Mouse (Mus musculus): ENCODE measurements around the gene Tmeff1.

Gene Tmeff1

DNA sequence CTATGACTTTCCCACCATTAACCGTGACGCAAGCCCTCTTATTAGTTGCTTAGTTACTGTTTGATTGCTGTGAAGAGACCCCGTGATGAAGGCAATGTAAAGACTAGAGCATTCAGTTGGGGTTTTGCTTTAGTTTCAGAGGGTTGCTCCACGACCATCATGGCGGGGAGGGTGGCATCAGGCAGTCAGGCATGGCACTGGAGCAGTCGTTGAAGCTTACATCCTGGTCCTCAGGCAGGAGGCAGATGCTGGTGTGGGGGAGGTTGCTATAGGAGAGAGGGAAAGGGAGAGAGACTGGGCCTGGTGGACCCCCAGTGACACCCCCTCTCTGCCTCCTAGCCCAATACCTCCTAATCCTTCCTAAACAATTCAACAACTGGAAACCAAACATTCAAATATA is 35.1 kb downstream of the Tmeff1 start:
- in situ Hi-C loops (cut with MboI, MseI), result no loop called here

DNA sequence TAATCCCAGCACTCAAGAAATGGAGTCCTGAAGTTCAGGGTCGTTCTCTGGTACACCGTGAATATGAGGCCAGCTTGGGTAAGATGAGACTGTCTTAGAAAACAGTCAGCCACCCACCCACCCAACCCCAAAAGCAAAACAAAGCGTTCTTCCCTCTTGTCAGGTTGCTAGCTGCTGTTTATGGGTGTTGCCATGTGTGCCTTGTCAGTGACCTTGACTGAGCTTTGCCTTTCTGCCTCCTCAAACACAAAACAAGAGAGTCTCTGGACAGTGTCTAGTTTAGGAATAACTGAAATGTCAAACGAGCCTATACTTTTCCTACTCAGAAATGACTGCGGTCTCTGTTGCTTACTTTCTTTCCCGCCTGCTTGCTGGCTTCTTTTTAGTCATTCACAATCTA is 37.3 kb downstream of the Tmeff1 start:
- in situ Hi-C loops (cut with MboI, MseI), result no loop called here

DNA sequence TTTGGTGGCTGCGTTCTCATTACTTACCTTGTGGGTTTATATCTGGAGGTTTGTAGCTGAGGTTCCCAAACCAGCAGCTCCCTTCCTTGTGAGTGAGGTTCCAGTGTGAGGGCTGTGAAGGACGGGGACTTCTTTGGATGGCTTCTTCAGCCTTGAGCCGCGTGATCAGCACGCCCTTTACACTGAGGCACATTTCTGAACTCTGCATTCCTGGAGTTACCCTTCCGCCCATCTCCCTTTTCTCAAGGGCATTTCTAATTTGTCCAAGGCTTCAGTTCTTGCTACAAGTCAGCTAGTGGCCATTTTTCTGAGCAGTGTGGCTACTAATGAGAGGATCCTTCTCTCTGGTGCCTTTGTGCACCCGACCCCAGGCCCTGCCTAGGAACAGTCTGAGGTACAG is 38.0 kb downstream of the Tmeff1 start:
- in situ Hi-C loops (cut with MboI, MseI), result no loop called here

DNA sequence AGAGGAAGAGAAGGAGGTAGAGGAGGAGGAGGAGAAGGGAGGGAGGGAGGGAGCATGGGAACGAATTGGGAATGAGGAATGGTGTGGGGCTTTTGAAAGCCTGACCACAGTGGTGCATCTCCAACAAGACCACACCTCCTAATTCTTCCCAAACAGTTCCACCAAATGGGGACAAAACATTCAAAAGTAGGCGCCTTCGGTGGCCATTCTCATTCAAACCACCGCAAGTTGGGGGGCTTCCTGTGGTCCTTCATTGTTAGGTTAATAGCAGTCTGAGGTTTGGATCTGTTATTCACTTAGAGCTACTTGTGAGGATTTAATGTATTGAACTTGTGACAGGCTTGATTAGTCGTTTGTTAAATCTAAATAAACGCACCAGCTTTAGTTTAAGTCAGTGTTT is 40.0 kb downstream of the Tmeff1 start:
- in situ Hi-C loops (cut with MboI, MseI), result no loop called here

DNA sequence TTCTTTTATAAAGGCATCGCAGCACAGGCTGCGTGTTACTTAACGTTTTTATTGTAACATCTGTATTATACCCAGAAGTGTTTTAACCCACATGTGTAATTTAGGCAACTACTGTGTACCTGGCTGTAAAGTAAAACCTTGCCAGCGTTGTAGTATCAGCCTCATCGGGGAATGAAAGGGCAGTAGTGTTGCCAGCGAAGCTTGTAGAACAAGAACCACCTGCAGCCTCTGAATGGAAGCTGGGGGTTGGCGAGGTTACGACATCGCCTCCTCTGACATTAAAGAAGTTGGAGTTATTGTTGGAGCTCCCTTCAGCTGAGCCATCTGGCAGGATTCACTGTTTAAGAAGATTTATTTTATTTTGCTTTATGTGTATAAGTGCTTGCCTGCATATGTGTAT is 40.9 kb downstream of the Tmeff1 start:
- in situ Hi-C loops (cut with MboI, MseI), result no loop called here

DNA sequence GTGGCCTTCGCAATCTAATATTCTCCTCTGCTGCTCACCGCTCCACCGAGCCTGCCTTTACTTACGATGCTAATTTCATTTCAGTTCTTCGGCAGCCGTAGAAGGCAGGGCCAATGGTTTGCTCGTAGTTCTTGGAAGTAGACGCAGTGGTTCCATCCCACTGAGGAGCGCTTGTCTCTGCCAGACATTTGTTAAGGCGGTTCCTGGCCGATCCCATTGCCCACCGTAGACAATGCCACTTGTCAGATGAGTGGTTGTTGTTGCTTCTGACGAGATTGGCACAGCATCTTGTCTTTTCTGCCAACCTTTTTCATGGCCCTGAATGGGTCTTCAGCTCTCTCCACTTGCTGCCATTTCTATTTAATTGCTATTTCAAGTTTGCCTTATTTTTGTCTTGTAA is 44.5 kb downstream of the Tmeff1 start:
- in situ Hi-C loops (cut with MboI, MseI), result no loop called here

DNA sequence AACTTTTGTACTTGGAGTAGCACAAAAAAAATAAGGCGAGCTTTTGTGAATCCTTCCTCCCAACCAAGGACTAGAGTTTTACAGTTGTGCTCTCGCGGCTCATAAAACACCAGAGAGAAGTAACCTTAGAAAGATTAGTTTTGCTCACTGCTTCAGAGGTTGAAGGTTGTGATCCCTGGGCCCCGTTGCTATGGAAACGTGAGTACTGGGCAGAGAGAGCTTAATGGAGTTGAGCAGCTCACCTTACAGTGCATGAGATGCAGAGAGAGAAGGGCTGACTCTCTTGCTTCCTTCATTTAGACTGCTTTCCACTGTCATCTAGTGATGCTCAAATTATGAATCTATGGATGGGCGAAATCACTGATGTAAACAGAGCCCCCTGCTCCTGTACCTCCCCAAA is 48.6 kb downstream of the Tmeff1 start:
- in situ Hi-C loops (cut with MboI, MseI), result no loop called here

DNA sequence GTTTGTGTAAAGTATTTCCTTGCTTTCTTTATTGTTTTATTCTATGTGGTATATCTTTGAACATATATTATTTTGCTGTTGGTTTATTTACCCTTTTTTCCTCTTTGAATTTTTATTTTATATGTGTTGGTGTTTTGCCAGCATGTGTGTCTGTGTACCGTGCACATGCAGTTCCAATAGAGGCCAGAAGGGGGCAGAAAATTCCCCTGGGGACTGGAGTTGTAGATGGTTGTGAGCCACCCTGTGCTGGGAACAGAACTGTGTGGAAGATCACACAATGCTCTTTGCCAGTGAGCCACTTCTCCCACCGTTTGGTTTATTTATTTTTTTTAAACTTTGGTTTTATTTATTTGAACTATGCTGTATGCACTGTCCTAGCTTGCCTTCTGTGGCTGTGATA is 49.1 kb downstream of the Tmeff1 start:
- in situ Hi-C loops (cut with MboI, MseI), result no loop called here

DNA sequence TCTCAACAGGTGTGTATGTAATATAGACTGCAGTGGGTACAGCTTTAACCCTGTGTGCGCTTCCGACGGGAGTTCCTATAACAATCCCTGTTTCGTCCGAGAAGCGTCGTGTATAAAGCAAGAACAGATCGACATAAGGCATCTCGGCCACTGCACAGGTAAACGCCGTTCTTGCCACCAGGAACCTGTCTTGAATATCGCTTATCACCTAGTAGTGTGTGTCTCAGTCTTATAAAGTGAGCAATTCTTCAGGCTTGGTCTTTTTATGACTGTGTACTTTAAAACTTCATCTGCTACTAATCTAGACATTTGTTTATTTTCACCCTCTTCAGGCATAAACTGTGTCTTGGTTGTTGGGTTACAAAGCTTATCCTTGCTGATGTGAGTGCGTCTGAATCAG is 51.9 kb downstream of the Tmeff1 start:
- in situ Hi-C loops (cut with MboI, MseI), result no loop called here

DNA sequence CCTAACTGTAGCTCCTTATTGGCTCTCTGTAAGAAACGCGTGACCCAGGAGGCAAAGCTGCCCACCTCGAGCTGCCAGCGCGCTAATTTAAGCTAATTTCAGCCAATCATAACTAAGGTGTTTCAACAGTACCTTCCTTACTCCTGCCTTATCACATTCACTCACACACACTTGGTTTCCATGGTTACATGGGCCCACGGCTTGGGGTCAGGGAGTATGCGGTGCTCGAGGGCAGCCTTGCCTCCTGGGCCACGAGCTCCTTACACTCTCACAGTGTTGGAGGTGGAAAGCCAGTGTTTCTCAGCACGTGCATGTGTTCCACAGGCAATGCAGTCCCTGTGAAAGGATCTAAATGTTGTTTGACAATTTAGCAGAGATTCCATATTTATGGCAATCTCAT is 53.2 kb downstream of the Tmeff1 start:
- in situ Hi-C loops (cut with MboI, MseI), result no loop called here

DNA sequence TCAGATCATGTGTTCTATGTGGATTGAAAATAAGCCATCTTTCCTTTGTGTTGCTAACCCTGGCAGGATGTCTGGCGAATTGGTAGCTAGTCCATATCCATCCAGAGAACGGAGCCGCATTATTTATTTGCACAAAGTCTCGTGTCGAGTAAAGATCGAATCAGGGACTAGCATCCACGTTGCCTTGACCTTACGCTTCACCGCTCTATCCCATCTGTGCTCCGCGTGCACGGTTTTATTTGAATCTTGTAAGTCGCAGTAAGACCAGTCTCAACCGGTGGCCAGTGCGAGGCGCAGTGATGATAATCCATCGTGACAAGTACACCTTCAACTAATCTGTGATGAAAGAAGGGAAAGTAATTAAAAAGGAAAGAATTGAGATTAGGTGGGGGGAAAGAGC is 54.5 kb downstream of the Tmeff1 start:
- in situ Hi-C loops (cut with MboI, MseI), result no loop called here

DNA sequence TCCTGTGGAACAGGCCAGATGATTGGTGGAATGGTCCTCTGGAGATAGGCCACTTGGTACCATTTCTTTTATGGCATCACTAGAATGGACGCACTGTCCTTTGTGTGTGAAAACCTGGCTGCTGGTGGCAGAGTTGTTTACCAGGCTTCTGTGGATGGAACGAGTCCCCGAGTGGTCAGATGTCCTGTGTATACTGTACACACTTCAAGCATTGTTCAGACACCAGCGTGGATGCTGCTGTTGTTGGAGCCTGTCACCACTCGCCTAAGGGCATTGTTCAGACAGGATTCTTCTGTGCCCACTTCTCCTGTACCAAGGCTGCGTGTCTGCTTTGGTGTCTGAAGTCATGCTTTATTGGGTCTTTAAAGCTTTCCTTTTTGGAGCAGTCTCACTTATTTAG is 58.8 kb downstream of the Tmeff1 start:
- in situ Hi-C loops (cut with MboI, MseI), result no loop called here

DNA sequence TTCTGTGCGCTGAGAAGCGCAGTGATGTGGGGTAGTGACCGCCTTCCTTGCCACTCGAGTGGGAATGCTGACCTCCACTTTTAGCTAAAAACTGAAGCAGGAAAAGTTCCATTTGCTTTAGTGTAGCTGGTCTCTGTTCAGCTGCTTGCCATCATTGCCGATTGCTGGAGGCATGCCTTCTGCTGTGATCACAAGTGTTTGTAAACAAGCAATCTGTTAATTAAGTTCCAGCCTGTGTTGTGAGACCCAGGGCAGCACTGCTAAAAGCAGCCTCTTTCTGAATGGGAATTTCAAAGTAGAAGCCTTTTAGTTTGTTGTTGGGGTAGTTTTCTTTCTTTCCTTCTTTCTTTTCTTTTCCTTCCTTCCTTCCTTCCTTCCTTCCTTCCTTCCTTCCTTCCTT is 61.2 kb downstream of the Tmeff1 start:
- in situ Hi-C loops (cut with MboI, MseI), result no loop called here

DNA sequence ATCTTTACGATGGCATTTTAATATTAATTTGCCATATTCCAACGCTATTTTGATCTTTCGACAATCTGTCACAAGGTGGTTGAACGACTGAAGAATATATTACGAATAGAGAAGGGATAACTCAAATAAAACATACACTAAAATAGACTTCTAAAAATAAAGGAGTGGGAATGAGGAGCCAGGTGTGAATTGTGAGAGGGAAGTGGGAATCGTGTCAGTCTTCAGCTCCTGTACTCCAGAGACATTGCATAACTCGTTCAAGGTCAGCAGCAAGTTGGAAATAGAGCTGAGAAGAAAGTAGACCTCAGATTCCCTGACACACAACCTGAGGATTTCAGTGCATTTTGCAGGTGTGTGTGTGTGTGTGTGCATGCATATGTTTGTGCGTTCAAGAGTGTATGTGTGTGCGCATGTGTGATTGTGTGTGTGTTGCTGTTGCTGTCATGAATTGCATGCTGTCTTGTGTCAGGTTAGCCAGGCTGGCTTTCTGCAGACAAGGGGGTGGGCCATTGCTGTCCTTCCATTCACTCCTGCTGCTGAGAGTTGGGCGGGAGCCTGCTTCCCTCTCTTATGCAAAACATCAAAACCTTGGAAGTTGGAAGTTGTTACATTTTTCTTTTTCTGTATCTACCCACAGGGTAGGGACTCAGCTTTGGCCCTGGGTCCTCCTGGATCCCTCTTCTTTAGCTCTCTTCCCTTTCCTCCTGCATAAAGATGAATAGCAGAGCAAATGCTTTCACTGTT is 65.8 kb downstream of the Tmeff1 start:
- in situ Hi-C loops (cut with MboI, MseI), result no loop called here

DNA sequence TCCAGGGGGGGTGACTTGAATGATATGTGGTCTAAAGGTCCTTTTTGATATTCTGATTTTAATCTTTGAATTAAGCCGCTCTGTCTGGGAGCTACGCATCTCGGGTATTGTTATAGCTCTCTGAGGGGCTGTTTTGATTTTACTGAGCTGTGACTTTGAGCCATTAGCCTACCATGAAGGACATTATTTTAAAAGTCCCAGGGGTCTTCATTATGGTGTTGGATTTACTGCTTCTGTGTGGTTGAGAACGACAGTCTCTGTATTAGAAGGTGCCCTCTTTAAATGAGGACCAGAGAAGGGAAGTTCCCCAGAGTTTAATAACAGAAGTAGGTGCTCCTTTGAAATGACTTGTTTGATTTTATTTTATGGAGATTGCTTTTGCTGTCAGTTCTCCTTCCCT is 69.1 kb downstream of the Tmeff1 start:
- in situ Hi-C loops (cut with MboI, MseI), result no loop called here

DNA sequence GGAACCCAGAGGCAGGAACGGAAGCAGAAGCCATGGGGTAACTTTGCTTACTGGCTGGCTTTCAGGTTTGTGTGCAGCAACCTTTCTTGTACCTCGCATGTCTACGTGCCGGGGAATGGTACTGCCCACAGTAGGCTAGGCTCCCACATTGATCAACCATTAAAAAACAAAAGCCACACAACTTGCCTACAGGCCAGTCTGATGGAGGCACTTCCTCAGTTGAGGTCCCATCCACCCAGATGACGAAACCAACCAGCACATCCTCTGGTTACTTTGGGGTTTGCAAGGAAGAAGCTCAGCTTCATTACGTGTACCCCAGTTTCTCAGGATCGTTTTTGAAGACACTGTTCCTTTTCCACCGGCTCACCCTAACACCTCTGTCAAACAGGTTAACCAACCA is 71.6 kb downstream of the Tmeff1 start:
- in situ Hi-C loops (cut with MboI, MseI), result no loop called here

DNA sequence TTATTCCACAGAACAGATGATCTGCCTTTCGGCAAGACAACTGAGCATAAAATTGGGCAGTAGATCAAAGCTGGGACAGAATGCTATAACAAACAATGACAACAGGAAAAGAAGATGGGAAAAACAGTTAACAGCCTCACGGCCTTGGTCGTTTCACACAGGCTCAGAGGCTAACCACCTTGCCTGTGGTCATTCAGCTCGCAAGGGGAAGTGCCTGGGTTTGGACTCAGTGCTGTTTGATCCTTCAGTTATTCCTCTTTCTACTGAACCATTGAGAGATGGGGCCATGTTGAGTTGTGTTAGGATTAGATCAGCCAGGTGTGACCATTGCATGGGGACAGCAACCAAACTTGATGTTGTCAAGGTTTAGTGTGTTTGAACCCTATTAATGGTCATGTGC is 75.2 kb downstream of the Tmeff1 start:
- in situ Hi-C loops (cut with MboI, MseI), result no loop called here

DNA sequence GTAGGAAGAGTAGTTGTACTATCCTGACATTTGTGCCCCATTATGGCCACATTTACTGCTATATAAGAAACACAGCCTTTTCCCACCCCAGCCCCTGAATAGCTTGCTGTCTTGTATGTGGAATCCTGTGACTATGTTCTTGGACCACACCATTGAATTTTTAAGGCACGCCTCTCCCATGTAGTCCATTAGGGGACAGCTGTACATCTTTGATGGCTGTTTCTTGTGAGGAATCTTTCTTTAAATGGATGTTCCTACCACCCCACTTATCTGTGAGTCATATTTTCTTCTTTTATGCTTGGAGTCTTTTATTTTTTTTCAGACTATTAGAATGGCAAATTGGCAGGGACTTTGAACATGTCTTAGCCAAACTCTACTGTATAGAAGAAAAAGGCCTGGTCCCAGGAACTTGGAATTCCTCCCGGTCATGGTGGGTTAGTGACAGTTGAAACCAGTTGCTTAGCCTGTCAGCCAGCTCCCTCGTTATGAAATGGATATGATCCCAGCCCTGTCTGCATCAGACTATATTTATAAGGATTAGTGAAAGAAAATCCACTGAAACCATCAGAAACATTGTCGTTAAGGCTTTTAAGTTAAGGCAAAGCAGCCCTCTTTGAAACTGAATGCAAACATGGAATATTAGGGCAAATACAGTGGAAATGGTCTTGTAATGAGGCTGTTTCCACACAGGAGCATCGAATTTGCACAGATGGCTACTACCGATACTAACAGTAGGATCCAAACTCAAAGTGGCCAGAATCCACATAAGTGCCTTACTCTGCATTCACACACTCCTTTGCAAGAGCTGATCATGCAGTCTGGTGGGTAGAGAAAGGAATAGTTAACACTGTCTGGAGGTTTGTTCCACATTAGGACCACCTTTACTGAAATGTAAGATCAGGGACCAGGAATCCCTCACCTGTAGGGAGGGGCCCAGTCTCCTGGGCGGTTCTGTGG is 75.9 kb downstream of the Tmeff1 start:
- in situ Hi-C loops (cut with MboI, MseI), result no loop called here

DNA sequence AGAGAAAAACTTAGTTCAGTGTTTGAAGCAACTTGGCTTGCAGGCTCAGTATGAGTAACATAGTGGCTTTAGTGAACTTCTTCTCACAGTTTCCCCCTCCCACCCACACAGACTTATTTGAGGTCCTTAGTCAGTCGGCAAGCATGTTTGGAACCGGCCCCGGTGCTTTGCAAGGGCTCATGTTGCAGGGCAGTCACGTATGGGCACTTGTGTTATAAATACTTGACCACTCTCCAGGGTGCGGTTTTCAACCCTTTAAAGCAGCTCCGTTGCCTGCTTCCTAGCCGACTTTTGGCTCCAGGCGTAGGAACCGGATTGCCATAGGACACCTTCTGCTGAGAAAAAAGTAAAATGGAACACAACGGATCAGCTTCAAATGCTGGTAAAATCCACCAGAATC is 78.3 kb downstream of the Tmeff1 start, which contains the start of gene Cavin4:
Cavin4 (plus strand) TSS at position 244 of the 400 bp plus-strand sequence.
- in situ Hi-C loops (cut with MboI, MseI), result no loop called here

DNA sequence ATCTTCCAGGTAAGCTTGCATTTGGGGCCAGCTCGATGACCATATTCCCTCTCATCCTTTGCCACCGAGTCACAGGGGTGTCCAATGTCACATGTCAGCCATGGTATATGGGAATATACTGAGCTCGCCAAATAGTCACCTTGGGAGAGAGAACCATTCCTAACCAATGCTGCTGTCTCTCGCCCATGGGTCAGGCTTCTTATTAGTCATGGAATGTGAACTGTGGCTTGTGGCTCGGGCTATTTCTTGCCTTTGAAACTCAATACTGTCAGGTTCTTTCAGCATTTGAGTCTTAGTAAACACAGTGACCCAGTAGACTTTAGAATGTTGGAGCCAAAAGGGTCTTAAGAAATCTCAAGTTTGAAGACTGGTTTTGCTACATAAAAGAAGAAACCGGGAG is 79.0 kb downstream of the Tmeff1 start:
- in situ Hi-C loops (cut with MboI, MseI), result no loop called here

DNA sequence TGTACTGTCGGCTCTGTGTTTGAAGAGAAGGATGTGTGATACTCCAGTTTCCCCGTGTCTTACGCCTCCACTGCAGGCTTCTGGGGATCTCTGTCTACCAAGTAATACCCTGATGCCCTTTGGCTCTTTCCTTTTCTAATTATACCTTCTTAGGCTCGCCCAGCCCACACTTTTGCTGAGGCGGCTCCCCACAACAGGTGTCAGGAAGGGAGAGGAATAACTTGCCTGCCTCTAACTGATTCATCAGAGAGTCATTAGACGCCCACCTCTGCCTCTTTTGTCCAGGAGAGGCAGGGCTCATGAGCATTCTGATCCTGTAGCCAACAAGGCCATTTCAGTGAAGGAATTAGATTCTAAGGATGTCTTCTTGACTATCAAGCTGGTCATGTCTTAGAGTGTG is 82.3 kb downstream of the Tmeff1 start:
- in situ Hi-C loops (cut with MboI, MseI), result loop anchor here in 1 of 2 experiments (5.0 kb wide), 1 partner anchor 90 kb away; no protein-coding TSS in a partner anchor

DNA sequence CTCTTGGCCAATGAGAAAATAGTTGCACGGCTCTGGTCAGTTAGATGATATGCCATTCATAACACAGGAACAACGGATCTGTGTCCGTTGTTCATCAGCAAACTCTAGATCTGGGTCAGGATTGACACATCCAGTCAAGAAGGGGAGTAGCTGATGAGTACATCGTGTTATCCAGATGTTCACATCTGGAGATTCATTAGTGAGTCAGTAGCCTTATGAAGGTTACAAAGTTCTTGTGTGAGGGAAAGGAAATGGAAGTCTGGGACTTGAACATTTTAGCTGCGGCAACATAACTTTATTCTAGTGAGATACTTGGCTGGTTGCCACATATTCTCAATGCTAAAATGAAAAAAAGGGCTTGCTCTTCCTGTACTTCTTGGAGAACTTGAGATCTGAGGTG is 87.9 kb downstream of the Tmeff1 start:
- in situ Hi-C loops (cut with MboI, MseI), result no loop called here

DNA sequence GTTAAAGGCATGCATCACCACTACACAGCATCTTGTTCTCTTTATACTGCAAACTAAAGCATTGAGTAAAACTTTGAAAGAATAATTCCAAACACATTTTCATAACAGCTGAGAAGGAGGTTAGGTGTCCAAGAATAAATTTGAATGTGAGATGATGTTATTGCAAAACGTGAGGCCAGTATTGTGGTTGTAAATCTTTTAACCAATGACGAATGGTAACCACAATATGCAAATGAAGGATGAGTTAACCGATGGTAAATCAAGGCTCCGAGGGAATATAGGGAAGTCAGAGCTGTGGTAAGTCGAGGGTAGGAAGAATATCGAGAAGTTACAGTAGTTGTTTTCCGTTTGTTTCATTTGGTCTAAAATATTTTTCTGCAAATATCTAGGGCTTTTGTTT is 89.4 kb downstream of the Tmeff1 start:
- in situ Hi-C loops (cut with MboI, MseI), result no loop called here
